Mouse (Mus musculus) kidney, adult 2 months (tissue): ENCODE data around the gene Capzb. TPM values are rescaled to one million over a fixed set of nuclear protein-coding genes. Genes with fewer than 3 reads are reported as not detected.

Experiments used
- DNase-seq: peaks from one replicate; pipeline ENCODE4 v3.0.0; 2021
- H3K27ac ChIP-seq: fragments of 200-500 bp; 2 replicates; pipeline ENCODE4 v1.5.1; 2012; ENCODE audit warnings: low read depth, low read length, control low read depth, inconsistent platforms; ENCODE audit not compliant: insufficient read depth
- H3K27me3 ChIP-seq: fragments of 200-500 bp; replicated peaks from 2 replicates; pipeline ENCODE4 v1.6.1; 2012; ENCODE audit warnings: mild to moderate bottlenecking, moderate library complexity, low read length, inconsistent platforms; ENCODE audit not compliant: control insufficient read depth, insufficient read depth
- H3K36me3 ChIP-seq: fragments of 200-500 bp; 2 replicates; pipeline ENCODE4 v1.6.1; 2012; ENCODE audit warnings: mild to moderate bottlenecking, moderate library complexity, low read length, inconsistent platforms; ENCODE audit not compliant: control insufficient read depth, insufficient read depth
- H3K4me1 ChIP-seq: fragments of 200-500 bp; 2 replicates; pipeline ENCODE4 v1.6.1; 2011; ENCODE audit warnings: low read length; ENCODE audit not compliant: control insufficient read depth, insufficient read depth
- H3K4me3 ChIP-seq: fragments of 200-500 bp; 2 replicates; pipeline ENCODE4 v1.5.1; 2011; ENCODE audit warnings: mild to moderate bottlenecking, low read depth, low read length, control low read depth; ENCODE audit not compliant: insufficient read depth
- CTCF ChIP-seq: fragments of 200-500 bp; conservative IDR thresholded peaks from 2 replicates; pipeline ENCODE4 v1.5.1; 2011; ENCODE audit warnings: low read depth, mild to moderate bottlenecking, control low read depth, low read length, moderate library complexity, mixed read lengths; ENCODE audit not compliant: insufficient read depth, insufficient read length
- POLR2A ChIP-seq: fragments of 200-500 bp; IDR thresholded peaks from one replicate; pipeline ENCODE4 v1.6.1; 2011; ENCODE audit warnings: low read depth, low read length, control low read depth
- WGBS: fragments of 180-500 bp; shearing (Covaris S2); methylation state at CpG from one replicate; pipeline ENCODE4 v1.1.7; 2018; 5-methylcytosine and 5-hydroxymethylcytosine counted together
- polyA plus RNA-seq: library from polyadenylated mRNA; depleted of rRNA; stranded (reverse); fragments of >200 nt; gene quantifications from 2 replicates; pipeline ENCODE4 v1.2.3, GENCODE M21; 2012

The Capzb gene
- polyA plus RNA-seq, 1 experiment, result 134 TPM

DNA sequence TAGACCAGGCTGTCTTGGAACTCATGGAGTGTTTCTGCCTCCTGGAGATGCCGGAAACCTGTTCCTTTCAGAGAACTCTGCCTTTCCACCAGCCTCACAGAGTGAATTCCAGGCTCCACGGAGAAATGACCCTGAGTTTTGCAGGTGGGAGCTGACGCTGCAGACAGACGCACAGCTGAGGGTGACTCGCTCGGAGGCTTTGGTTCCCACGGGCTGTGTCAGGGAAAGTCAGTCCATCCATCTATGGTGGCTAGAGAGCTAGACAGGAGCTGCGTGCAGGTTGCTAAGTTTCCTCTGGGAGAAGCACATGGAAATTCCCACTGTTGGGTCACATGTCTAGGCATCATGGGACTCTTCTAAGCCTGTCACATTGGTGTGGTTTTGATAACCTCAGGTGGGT, 38.5 kb downstream of the Capzb start:
- WGBS, result 64% methylated on average over 8 of the region's 8 CpGs
- Histone ChIP-seq H3K27ac (no peak overlapping the region), H3K4me3 (no peak overlapping the region), H3K27me3 (no peaks in the 10 kb centered on the region), H3K4me1 (peaks cover 45% of the 10 kb centered on the region), H3K36me3 (no peaks in the 10 kb centered on the region)
- TF ChIP-seq POLR2A, result no peak
- no peak for TF ChIP-seq CTCF
- no peak for DNase-seq

DNA sequence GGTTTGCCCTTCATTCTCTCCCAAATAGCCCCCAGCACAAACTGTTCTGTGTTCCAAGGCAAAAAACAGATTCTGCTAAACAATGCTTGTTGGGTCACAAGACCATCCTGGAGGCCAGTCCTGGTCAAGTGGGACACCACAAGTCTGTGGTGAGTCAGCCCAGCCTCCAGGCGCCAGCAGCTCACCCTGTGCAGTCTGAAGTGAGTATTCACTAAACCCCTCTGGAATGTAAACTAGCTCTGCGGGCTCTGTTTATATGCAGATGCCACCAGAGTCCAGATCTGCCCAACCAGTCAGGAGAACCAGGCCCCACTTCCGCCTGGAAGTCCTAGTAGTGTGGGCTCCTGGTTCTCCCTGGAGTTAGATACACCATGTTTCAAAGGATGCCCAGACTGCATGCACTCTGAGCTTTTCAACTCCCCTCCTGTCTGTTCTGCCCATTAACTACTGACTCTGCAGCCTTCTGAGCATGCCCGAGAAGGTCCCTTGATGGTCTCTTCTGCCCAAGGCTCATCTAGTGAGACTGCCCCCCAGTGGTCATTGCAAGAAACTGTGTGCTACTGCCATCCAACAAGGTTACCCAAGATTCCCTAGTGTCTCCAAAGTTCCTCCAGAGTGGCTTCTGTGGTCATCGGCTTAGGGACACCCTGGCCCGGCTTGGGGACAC, 39.9 kb downstream of the Capzb start:
- H3K4me1 ChIP-seq, result peaks cover 34% of the 10 kb centered on the region
- peak overlapping the region; percentile 6; the same call in 1 of the 2 replicates for H3K27ac ChIP-seq
- 44% methylated on average over 6 of the region's 6 CpGs for WGBS
- H3K4me3 ChIP-seq, result no peak overlapping the region
- TF ChIP-seq POLR2A (no peak), CTCF (peak; percentile 73)
- peak; percentile 76 for DNase-seq
- no peaks in the 10 kb centered on the region for H3K27me3 ChIP-seq
- no peaks in the 10 kb centered on the region for H3K36me3 ChIP-seq

DNA sequence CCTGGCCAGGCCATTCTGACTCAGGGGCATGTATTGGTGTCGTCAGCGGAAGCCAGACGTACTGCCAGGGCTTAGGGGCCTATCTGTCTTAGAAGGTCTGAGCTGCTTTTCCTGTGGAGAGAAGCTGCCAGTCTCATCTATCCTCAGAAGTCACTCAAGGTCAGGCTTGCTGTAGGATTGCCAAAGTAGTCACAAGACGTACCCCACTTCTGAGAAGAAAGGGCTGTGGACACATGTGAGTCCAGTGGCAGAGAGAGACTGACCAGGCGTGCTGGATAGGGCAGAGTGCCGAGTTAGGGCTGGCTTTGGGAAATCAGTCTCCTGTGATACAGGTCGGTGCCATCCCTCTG, 40.4 kb downstream of the Capzb start:
- TF ChIP-seq CTCF (no peak), POLR2A (no peak)
- Histone ChIP-seq H3K36me3 (no peaks in the 10 kb centered on the region), H3K4me3 (no peak overlapping the region), H3K27me3 (no peaks in the 10 kb centered on the region), H3K4me1 (peaks cover 34% of the 10 kb centered on the region), H3K27ac (no peak overlapping the region; the same call in 1 of the 2 replicates)
- peak; percentile 77 for DNase-seq
- WGBS, result 54% methylated on average over 7 of the region's 7 CpGs

DNA sequence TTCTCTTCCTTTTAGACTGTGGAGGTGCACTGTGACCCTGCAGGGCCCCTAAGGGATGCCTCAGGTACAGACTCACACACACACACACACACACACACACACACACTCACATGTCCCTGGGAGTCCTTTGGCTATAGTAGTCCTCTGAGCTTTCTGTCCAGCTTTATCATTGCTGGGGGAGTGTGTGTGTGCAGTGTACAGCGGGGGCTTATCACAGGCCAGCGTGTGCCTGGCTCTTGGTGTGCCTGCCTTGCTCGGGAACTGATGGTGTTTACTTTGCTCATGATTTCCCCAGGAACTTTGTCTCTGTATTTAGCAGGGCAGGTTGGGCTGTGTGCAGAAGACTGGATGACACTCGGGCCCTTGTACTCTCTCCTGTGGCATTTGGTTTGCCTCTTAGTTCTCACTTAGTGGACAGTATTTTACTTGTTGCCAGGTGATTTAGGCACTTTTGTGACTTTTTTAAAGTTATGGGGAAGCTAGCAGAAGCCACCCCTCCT, 41.1 kb downstream of the Capzb start:
- no peaks in the 10 kb centered on the region for H3K27me3 ChIP-seq
- peaks cover 36% of the 10 kb centered on the region for H3K4me1 ChIP-seq
- no peak overlapping the region for H3K27ac ChIP-seq
- TF ChIP-seq POLR2A, result no peak
- no peak for TF ChIP-seq CTCF
- H3K4me3 ChIP-seq, result no peak overlapping the region
- no peaks in the 10 kb centered on the region for H3K36me3 ChIP-seq
- WGBS, result 75% methylated on average over 4 of the region's 4 CpGs
- no peak for DNase-seq

GRCm38 (mm10) chr4:139234261-139234660, 41.6 kb downstream of the Capzb start:
- Histone ChIP-seq H3K4me3 (no peak overlapping the region), H3K27me3 (no peaks in the 10 kb centered on the region), H3K36me3 (no peaks in the 10 kb centered on the region), H3K4me1 (peaks cover 36% of the 10 kb centered on the region), H3K27ac (no peak overlapping the region)
- WGBS, result 76% methylated on average over 4 of the region's 4 CpGs
- TF ChIP-seq CTCF, result no peak
- no peak for TF ChIP-seq POLR2A
- no peak for DNase-seq

GRCm38 (mm10) chr4:139235556-139235955, 42.9 kb downstream of the Capzb start:
- Histone ChIP-seq H3K4me1 (peaks cover 33% of the 10 kb centered on the region), H3K36me3 (peaks cover 1% of the 10 kb centered on the region), H3K27ac (no peak overlapping the region), H3K27me3 (no peaks in the 10 kb centered on the region), H3K4me3 (no peak overlapping the region)
- WGBS, result 54% methylated on average over 7 of the region's 7 CpGs
- no peak for DNase-seq
- TF ChIP-seq POLR2A (no peak), CTCF (no peak)

DNA sequence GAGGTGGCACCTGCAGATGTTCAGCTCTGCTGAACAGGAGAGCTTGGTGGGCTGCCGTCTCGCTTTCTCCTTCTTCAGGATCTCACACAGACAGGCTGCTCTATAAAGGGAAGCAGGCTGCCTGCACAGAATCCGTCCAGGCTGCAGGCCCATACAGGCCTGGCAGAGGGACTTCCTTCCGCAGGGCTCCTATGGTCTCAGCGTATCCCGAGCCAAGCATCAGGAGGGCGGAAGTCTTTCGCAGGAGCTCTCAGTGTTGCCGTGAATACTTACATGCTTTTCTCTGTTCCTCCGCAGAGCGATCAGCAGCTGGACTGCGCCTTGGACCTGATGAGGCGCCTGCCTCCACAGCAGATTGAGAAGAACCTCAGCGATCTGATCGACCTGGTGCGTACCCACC, 45.9 kb downstream of the Capzb start:
- Histone ChIP-seq H3K4me1 (peaks cover 22% of the 10 kb centered on the region), H3K36me3 (peaks cover 1% of the 10 kb centered on the region), H3K4me3 (no peak overlapping the region), H3K27ac (no peak overlapping the region), H3K27me3 (no peaks in the 10 kb centered on the region)
- peak; percentile 34 for DNase-seq
- TF ChIP-seq POLR2A, result no peak
- no peak for TF ChIP-seq CTCF
- 64% methylated on average over 16 of the region's 16 CpGs for WGBS

DNA sequence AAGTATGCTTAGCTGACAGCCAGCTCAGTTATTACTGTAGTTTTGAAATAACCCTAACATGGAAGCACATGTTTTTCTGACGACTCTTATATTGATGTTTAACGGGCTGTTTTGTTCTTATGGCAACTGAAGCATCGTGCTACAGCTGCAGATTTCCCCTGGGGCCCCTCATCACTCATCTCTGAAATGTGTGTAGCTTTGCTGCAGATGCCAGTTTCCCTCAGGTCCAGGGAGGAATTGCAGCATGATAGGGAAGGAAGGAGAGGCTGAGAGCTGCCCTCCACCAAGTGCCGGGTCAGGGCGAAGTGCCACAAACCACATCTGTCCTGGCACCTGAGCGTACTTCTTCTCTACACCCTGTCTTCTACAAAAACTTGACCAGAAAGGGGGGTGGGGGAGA, 47.6 kb downstream of the Capzb start:
- TF ChIP-seq CTCF (no peak), POLR2A (no peak)

More for the DNA sequence above, 47.6 kb downstream of the Capzb start:
- Histone ChIP-seq H3K36me3 (peaks cover 1% of the 10 kb centered on the region), H3K4me1 (peaks cover 19% of the 10 kb centered on the region), H3K27ac (no peak overlapping the region), H3K27me3 (no peaks in the 10 kb centered on the region), H3K4me3 (no peak overlapping the region)
- WGBS, result 69% methylated on average over 6 of the region's 6 CpGs
- DNase-seq, result no peak
